Mouse (Mus musculus): ENCODE results near the gene Sept3.
"Not testable (repeated sequence)": the region's sequence is repeated elsewhere in the genome, so short reads cannot be mapped to it uniquely, and the experiment has no call there.

Sept3 gene

GRCm38 (mm10) chr15:82274593-82274926, at the start of gene Sept3:
Sept3 (plus strand) TSS chr15:82274893.
- no peak for DNase-seq (ENCODE audit: extremely low spot score, low spot score)

DNA sequence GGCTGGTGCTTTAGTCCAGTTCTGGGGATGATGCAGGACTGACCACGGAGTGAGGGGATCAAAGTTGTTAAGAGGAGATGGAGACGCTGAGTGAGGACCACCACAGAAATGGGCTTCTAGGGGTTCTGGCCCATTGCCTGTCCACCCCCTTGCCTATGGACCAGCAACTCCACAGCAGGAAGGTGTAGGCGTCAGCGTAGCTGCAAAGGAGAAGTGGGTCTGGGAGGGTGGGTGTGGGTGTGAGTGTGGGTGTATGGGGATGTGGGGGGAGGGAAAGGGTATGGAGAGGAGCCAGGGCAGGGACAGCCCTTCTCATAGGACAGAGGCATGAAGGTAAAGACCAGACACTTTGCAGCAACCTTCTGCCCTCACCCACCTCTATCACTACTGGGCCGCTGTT, 48.9 kb upstream of the Sept3 start:
- DNase-seq (ENCODE audit: extremely low spot score, low spot score): no peak

DNA sequence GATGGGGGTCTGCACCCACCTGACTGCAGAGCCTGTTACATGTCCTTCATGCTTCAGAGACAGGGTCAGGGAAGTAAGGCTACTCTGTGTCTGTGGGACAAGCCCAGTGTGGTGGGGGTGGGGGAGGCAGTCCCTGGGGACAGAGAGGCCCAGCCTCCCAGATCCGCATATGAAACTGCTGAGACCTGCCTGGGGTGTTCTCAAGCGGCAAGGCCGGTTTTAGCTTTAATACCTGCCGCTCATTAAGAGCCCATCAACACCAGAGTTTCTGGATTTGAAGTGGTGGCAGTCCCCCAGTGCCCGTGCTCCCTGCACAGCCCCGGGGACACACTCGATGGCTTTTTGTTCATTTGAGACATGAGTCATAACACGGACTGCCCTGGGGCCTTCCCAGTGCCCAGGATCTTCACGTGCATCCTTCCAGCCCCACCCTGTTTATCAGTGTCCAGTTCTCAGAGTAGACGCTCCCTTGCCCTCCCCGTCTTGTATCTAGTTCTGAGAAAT, 45.1 kb upstream of the Sept3 start:
- no peak for DNase-seq (ENCODE audit: extremely low spot score, low spot score)

GRCm38 (mm10) chr15:82230098-82230611, 44.5 kb upstream of the Sept3 start:
- no peak for DNase-seq (ENCODE audit: extremely low spot score, low spot score)

DNA sequence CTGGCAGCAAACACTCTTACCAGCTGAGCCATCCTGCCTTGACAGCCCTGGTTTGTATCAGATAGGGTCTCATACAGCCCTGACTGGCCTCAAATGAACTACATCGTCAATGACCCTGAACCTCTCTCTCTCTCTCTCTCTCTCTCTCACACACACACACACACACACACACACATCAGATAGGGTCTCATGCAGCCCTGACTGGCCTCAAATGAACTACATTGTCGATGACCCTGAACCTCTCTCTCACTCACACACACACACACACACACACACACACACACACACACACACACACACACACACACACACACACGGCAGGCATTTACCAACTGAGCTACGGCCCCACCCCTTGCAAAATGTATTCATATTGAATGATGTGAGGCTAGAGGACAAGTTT, 43.6 kb upstream of the Sept3 start:
- DNase-seq (ENCODE audit: extremely low spot score, low spot score): no peak

DNA sequence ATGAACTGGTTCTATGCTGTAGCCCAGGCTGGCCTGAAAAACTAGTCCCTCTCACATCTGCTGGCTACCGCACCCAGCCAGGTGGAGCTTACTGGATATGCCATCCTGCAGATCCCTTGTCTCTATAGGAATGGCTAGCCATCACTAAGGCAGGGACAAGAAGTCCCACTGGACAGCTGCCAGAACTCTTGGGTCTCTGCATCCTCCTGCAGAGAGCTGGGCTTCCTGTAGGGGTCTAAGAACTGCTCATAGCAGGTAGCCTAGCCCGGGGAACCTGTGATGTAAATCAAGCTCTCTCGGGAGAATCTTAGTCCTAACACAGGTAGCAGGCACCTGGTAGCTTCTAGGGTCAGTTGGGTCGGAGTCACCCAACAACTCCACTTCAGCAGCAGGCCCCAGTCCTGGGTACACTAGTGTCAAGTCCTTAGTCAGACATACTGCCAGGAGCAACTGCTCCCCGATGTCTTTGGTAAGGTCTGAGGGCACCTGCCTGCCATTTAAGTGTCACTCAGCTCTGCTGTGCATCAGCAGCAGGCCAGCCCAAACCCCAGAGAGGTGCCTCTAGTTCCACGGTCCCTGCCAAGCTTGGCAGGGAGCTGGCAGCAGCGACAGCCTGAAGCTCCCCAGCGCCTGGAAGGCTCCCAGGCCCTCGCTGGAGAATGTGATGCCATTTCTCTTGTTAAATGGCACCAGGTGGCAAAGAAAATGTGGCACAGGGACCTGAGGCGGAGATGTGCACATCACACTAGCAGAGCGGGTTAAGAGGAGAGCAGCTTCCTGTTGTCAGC, 42.9 kb upstream of the Sept3 start:
- no peak for DNase-seq (ENCODE audit: extremely low spot score, low spot score)

GRCm38 (mm10) chr15:82232651-82233050, 42.0 kb upstream of the Sept3 start:
- no peak for DNase-seq (ENCODE audit: extremely low spot score, low spot score)

- no peak for DNase-seq (ENCODE audit: extremely low spot score, low spot score)
Observed at GRCm38 (mm10) chr15:82235661-82236060, 39.0 kb upstream of the Sept3 start.

DNA sequence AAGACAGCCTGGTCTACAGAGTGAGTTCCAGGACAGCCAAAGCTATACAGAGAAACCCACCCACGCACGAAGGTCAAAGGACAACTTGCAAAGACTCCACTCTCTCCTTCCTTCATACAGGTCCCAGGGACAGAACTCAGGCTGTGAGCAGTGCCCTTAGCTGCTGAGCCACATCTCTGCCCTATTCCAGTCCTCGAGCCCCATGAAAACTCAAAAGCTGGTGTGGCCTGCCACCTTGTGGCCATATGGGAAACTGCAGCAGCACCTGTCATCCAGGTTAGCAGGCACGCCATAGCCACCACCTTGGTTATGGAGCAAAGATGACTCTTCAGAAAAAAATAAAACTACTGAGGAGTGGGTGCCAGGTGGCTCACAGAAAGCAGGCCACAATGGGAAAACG, 38.1 kb upstream of the Sept3 start:
- DNase-seq (ENCODE audit: extremely low spot score, low spot score): peak; percentile 84

DNA sequence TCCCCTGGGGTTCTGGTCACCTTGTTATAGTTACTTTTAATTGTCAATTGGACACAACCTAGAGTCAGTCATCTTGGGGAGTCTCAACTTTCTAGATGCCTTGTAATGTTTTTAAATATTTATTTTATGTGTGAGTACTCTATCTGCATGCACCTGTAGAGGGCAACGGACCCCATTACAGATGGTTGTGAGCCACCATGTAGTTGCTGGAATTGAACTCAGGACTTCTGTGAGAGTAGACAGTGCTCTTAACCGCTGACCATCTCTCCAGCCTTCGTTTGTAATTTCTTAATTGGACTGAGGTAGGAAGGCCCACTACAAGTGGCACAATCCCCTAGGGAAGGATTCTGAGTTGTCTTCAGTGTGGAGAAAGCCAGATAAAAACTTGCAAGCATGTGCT, 31.4 kb upstream of the Sept3 start:
- no peak for DNase-seq (ENCODE audit: extremely low spot score, low spot score)

DNA sequence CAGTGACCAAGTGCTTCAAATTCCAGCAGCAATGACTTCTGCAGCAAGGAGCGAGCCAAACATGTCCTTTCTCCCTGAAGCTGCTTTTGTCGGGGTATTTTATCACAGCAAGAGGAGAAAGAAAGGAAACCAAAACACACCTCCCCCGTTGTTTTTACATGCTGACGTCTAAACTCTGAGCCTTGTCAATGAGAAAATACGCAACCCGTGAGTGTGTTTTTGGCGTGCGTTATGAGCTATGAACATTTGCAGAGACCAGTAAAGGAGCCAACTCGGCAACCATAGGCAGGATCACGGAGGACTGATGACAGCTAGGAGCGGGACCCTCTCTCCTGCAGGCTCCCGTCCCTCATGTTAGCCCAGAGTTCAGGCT, 31.0 kb upstream of the Sept3 start:
- no peak for DNase-seq (ENCODE audit: extremely low spot score, low spot score)

DNA sequence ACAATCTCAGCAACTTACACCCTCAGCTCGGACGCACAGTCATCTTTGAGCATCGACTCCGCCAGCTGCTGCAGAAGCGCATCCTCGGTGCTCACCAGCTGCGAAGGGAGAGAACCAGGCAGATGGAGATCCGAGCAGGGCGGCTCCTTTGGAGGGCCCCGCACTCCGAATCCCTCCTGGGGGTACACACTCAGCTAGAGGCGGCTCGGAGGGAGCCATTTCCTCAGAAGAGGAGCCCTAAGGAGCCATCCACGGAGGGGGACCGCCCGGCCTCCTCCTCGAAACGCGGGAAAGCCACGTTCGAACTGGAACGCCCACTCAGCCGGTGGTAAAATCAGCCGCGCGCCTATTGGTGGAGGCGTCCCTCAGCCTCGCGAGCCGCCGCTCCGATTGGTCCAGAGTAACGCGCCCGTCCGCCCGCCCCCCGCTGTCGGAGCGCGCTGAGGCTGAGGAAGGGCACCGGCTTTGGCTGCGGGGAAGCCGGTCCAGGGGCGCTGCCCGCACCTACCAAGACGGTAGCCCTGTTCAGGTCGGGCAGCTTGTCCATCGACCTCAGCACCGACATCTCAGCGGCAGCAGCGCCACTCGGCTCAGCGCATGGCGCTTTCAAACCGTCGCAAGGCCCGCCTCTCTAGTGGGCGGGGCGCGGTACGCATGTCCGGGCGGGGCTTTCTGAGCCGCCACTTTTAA, 30.4 kb upstream of the Sept3 start, which contains the start of gene Cenpm:
Gene Cenpm, minus strand, starts transcription at position 634 of the 690 bp plus-strand sequence.
- peak; percentile 94 for DNase-seq (ENCODE audit: extremely low spot score, low spot score)

GRCm38 (mm10) chr15:82244805-82245161, 29.9 kb upstream of the Sept3 start:
- DNase-seq (ENCODE audit: extremely low spot score, low spot score): not testable (repeated sequence)

DNA sequence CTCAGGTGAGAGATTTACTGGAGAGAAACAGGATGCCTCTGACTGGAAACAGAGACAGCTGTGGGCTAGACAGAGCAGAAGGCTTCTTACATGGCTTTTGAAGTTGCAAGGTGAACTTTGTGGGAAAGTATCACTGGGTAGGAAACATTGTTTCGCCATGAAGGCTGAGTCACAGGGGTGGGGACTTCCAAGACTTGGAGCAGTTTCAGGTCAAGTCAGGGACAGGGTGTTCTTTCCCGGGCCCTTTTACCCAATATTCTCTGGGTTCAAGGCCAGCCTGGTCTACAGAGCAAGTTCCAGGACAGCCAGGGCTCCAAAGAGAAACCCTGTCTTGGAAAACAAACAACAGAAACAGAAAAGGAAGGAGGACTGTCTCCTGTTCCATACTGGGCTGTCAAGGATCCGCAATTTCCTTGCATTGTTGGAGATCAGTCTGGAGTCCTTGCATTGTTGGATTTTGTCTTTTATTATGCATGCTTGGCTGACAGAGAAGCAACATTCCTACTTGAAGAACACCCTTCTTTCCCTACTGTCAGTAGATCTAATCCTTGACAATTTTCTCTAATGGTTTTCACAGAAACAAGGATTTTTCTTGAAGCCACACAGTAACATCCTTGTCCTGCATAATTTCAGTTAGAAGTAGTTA, 27.4 kb upstream of the Sept3 start:
- no peak for DNase-seq (ENCODE audit: extremely low spot score, low spot score)

DNA sequence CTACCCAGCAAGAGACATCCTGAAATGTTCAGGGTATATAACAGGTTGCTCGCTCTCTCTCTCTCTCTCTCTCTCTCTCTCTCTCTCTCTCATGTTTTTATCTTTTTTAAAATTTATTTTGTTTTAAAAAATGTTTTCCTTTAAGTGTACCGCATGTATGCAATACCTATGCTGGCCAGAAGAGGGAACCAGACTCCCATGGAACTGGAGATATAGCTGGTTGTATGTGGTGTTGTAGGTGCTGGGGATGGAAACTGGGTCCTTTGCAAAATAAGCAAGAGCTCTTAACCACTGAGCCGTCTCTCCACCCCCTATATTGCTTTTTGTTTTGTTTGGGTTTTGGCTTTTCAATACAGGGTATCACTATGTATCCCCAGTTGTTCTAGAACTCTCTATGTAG, 23.1 kb upstream of the Sept3 start:
- no peak for DNase-seq (ENCODE audit: extremely low spot score, low spot score)

DNA sequence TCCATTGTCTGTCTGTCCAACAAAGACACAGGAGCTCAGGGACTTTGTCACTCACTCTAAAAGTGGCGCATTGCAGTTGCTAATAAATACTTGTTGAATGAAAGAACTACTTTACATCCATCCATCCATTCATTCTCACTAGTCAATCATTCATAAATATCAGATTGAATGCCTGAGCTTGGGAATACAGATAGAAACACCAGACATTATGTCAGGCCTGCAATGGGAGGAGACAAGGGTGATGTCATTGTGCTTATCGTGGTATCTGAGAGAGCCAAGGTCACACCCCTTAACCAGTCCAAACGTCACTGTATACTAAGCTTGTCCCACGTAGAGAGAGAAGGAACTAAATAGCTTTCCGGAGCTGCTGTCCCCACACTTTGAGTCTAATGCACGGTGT, 22.6 kb upstream of the Sept3 start, which contains the start of gene 1500009C09Rik:
Gene 1500009C09Rik, plus strand, starts transcription at position 301 of the 400 bp plus-strand sequence.
- no peak for DNase-seq (ENCODE audit: extremely low spot score, low spot score)

GRCm38 (mm10) chr15:82255248-82255647, 19.4 kb upstream of the Sept3 start:
- no peak for DNase-seq (ENCODE audit: extremely low spot score, low spot score)

GRCm38 (mm10) chr15:82255944-82256383, 18.7 kb upstream of the Sept3 start:
- peak; percentile 42 for DNase-seq (ENCODE audit: extremely low spot score, low spot score)

DNA sequence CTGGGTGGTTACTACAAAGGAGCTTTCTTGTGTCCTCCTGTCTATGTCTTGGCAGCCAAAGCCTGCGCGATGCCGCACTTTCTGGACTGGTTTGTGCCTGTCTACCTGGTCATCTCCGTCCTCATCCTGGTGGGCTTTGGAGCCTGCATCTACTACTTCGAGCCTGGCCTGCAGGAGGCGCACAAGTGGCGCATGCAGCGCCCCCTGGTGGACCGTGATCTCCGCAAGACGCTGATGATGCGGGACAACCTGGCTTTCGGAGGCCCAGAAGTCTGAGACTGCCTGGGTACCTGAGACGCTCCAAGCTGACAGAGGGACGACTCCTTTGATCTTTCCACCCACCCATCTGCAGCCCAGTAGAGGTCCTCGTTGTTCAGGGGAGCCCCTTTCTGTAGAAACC, 15.2 kb upstream of the Sept3 start:
- peak; percentile 74 for DNase-seq (ENCODE audit: extremely low spot score, low spot score)

DNA sequence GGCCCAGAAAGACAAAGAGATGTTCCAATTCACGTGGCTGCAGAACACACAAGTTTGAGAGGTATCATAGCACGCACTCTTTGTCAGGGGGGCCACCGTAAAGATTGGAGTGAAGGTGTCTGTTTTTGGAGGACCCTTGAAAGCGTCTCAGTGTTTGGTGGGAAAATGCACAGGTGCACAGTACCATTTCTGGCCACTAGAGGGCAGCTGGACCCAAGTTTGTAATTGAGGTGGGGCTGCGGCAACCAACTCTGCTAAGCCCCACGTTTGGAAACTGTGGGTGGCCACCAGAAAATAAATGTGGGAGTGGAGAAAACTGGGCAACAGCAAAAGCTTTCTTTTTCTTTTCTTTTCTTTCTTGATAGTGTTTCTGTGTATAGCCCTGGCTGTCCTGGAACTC, 8.3 kb upstream of the Sept3 start:
- DNase-seq (ENCODE audit: extremely low spot score, low spot score): peak; percentile 77

DNA sequence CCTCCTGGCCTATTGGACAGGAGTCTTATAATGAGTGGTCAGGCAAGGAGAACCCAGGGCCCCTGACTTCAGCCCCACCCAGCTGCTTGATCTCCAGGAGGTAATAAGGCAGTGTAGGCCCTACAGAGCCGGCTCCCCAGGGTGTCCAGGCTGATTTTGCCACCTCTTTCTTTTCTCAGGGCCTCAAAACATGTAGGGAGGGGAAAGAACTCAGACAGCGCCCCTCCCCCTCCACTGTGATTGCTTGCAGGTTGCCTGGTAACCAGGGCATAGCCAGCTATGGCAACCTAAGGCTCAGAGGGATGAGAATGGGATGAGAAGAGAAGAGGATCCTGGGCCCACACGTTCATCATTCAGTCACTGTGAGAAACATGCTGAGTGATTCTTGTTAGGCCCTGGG, 6.5 kb upstream of the Sept3 start:
- peak; percentile 51 for DNase-seq (ENCODE audit: extremely low spot score, low spot score)

DNA sequence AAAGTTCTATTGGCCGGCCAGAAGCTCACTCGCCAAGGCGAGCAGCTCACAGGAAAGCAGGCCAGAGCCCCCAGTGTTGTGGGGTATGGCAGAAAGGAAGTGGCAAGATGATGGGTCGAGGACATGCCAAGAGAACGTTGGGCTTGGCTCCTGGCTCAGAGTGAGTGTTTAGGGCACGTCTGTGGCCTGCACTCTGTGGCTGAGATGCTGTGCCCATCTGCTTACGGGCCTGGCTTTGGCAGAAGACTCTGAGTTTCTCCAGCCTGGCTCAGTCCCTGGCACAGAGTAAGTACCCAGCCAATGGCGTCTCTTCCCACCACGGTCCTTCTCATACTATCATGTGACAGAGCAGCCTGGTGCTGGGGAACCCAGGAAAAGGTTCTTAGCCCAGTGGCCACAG, 5.9 kb upstream of the Sept3 start:
- DNase-seq (ENCODE audit: extremely low spot score, low spot score): no peak
